13 mouse cellular contexts compared by ENCODE assay signal in the genomic region with DNA sequence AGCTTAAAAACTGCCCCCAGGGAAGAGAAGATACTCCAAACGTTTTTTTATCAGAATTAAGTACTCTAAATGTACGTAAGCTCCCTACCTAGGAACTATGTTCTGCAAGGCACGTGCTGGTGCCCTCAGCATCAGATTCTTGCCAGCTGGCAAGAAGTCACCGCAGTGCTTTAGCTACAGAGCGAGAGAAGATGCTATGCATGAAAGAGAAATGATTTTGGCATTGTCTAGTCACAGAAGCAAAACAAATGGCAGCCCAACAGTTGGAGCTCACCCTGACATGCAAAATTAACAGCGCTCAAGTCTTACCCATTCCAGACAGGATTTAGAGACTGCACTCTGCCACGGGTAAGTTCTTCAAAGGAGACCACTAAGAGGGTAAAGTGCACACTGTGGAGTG.
"Had no signal": no experiment of that assay in that cellular context is flagged by ENCODE, and none has a peak within 500 bp of the region (broad histone marks: within the 10 kb centered on the region; RNA-seq: fewer than 3 reads in every experiment).

No protein-coding gene starts in this region.

- H3K27ac ChIP-seq: layer of hippocampus, adult 2 months; limb, embryonic 10.5 days; liver, embryonic 12.5 days; lung, embryonic 15.5 days; midbrain, embryonic 12.5 days; neural tube, embryonic 15.5 days; stomach, postnatal 0 days had no signal

- H3K4me3 ChIP-seq: layer of hippocampus, adult 2 months; limb, embryonic 10.5 days; liver, embryonic 12.5 days; lung, embryonic 15.5 days; midbrain, embryonic 12.5 days; myocyte; neural tube, embryonic 15.5 days had no signal

- H3K9ac ChIP-seq: liver, embryonic 12.5 days; lung, embryonic 15.5 days; midbrain, embryonic 12.5 days; neural tube, embryonic 15.5 days had no signal

- DNase-seq: kidney, adult 18-20 months; kidney, postnatal 10 days; kidney, postnatal 4 days; thymus, adult 2 months; thymus, postnatal 25 days had no signal

- H3K9me3 ChIP-seq: limb, embryonic 10.5 days; liver, embryonic 12.5 days; lung, embryonic 15.5 days; midbrain, embryonic 12.5 days; neural tube, embryonic 15.5 days had no signal

- ATAC-seq: liver, embryonic 12.5 days had no signal

- H3K4me1 ChIP-seq: liver, embryonic 12.5 days; midbrain, embryonic 12.5 days had no signal

- H3K4me2 ChIP-seq: liver, embryonic 12.5 days; lung, embryonic 15.5 days; midbrain, embryonic 12.5 days; neural tube, embryonic 15.5 days had no signal

- H3K27me3 ChIP-seq: liver, embryonic 12.5 days; lung, embryonic 15.5 days; midbrain, embryonic 12.5 days; neural tube, embryonic 15.5 days had no signal

- H3K36me3 ChIP-seq: limb, embryonic 10.5 days; liver, embryonic 12.5 days; lung, embryonic 15.5 days; midbrain, embryonic 12.5 days; neural tube, embryonic 15.5 days had no signal
